Mouse (Mus musculus): Measurements from ENCODE around the gene Cdk4.

DNA sequence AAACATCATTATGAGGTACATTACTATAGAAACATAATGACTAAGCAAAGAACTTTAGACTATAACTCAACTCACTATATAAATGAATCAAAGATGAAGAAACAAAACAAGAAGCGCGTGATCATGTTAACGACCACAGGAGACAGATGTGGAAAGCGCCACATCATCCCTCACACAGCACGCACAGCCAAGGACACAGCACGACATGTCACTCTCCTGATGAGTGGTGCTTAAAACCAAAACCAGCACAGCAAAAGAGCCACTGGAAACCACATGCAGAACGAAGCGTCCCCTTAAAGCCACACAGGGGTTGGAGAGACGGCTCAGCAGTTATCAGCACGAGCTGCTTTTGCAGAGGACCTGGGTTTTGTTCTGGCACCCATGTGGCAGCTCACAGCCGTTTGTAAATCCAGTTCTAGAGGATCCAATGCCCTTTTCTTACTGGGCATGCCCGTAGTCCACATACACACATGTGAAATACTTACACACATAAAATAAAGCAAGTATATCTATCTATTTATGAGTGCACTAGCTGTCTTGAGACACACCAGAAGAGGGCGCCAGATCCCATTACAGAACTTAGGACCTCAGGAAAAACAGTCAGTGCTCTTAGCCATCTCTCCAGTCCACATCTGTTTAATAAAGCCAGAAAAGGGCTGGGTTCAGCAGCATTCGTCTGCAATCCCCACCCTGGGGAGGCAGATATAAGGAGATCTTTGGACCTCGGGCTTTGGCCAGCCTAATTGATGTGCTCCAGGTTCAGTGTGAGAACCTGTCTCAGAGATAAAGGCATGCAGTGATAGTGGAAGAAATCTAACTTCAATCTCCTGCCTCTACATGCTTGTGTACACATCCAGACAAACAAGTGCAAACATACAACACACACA lies 47.9 kb downstream of the Cdk4 start:
- TF ChIP-seq CTCF (IDR thresholded peaks at IDR 0.05; ENCODE audit: low read depth): no peak
- no peak for TF ChIP-seq EP300 (IDR thresholded peaks at IDR 0.05; ENCODE audit: low read depth)

All from heart, postnatal 0 days (tissue).